ENCODE assay signal across 25 mouse cellular contexts in genomic region chr16:27683826-27684225, GRCm38 (mm10).
DNase-seq lines count a peak whose midpoint lies in the region; ATAC-seq and TF ChIP-seq lines count a peak whose summit lies in the region.
"Had no signal": no experiment of that assay in that cellular context is flagged by ENCODE, and none has a peak within 500 bp of the region (broad histone marks: within the 10 kb centered on the region; RNA-seq: fewer than 3 reads in every experiment).

No protein-coding gene starts in this region.

- no peak overlapping the region for H3K9ac ChIP-seq in neural tube, embryonic 15.5 days (replicated peaks)
- no peak overlapping the region for H3K9ac ChIP-seq in liver, embryonic 11.5 days (ENCODE audit: low read depth, low read length)
- H3K9ac ChIP-seq: embryonic facial prominence, embryonic 15.5 days; hindbrain, embryonic 14.5 days; intestine, embryonic 15.5 days; liver, embryonic 15.5 days; lung, embryonic 15.5 days had no signal

- no peaks in the 10 kb centered on the region for H3K36me3 ChIP-seq in neural tube, embryonic 15.5 days
- H3K36me3 ChIP-seq in liver, embryonic 11.5 days (ENCODE audit: control insufficient read depth, insufficient read depth, low read length), result no peaks in the 10 kb centered on the region
- H3K36me3 ChIP-seq: embryonic facial prominence, embryonic 15.5 days; heart, embryonic 10.5 days; intestine, embryonic 15.5 days; liver, embryonic 15.5 days; lung, embryonic 15.5 days had no signal

- DNase-seq in frontal cortex, postnatal 14 days (ENCODE audit: low spot score in 2 of 2), result no peak
- DNase-seq in left cerebral cortex, adult 2 months (ENCODE audit: extremely low spot score in 1 of 2, low spot score in 2 of 2), result no peak
- DNase-seq in left cerebral cortex, postnatal 4 days, result no peak
- peak; percentile 69 for DNase-seq in brain, adult 2 months (ENCODE audit: low read depth, low spot score)
- no peak for DNase-seq in kidney, postnatal 25 days
- DNase-seq in liver, embryonic 11.5 days (ENCODE audit: low spot score), result no peak
- DNase-seq: adrenal gland, postnatal 10 days; cerebellum, postnatal 36 days; embryo, embryonic 11 days; heart, postnatal 4 days; kidney, adult 8-10 months; kidney, postnatal 14 days; lung, postnatal 36 days; midbrain, embryonic 14.5 days had no signal

- H3K27ac ChIP-seq in left cerebral cortex, adult 2 months, result peak overlapping the region; percentile 51
- H3K27ac ChIP-seq in neural tube, embryonic 15.5 days (replicated peaks), result no peak overlapping the region
- H3K27ac ChIP-seq in liver, embryonic 11.5 days (ENCODE audit: low read depth, low read length), result no peak overlapping the region
- H3K27ac ChIP-seq: embryonic facial prominence, embryonic 15.5 days; heart, embryonic 10.5 days; hindbrain, embryonic 14.5 days; intestine, embryonic 15.5 days; liver, embryonic 15.5 days; lung, embryonic 15.5 days; stomach, postnatal 0 days had no signal

- ATAC-seq in frontal cortex, adult (ENCODE audit: low TSS enrichment), result peak; percentile 77
- peak; percentile 35; the same call in 1 of the 2 replicates for ATAC-seq in neural tube, embryonic 15.5 days (ENCODE audit: low FRiP score)
- no peak for ATAC-seq in liver, embryonic 11.5 days (replicated peaks; ENCODE audit: low FRiP score)
- ATAC-seq: forebrain, embryonic 14.5 days; intestine, embryonic 15.5 days had no signal

- H3K9me3 ChIP-seq in neural tube, embryonic 15.5 days (replicated peaks), result no peaks in the 10 kb centered on the region
- no peaks in the 10 kb centered on the region for H3K9me3 ChIP-seq in liver, embryonic 11.5 days (ENCODE audit: control insufficient read depth, low read length)
- H3K9me3 ChIP-seq: embryonic facial prominence, embryonic 15.5 days; heart, embryonic 10.5 days; intestine, embryonic 15.5 days; liver, embryonic 15.5 days; lung, embryonic 15.5 days; megakaryocyte, embryonic 14.5 days had no signal

- no peak overlapping the region for H3K4me2 ChIP-seq in neural tube, embryonic 15.5 days
- H3K4me2 ChIP-seq in liver, embryonic 11.5 days, result no peak overlapping the region
- H3K4me2 ChIP-seq: embryonic facial prominence, embryonic 15.5 days; hindbrain, embryonic 14.5 days; intestine, embryonic 15.5 days; liver, embryonic 15.5 days; lung, embryonic 15.5 days had no signal

- TF ChIP-seq CTCF in left cerebral cortex, adult 2 months (IDR thresholded peaks at IDR 0.05), result no peak

- WGBS in neural tube, embryonic 15.5 days, result 48% methylated on average over 3 of the region's 3 CpGs
- WGBS in liver, embryonic 11.5 days, result 70% methylated on average over 3 of the region's 3 CpGs

- H3K4me1 ChIP-seq in neural tube, embryonic 15.5 days, result 0 out of 2 replicates have a peak, but pooled peaks cover 4% of the 10 kb centered on the region
- no peaks in the 10 kb centered on the region for H3K4me1 ChIP-seq in liver, embryonic 11.5 days (replicated peaks; ENCODE audit: control insufficient read depth, insufficient read depth, low read length)
- H3K4me1 ChIP-seq: embryonic facial prominence, embryonic 15.5 days; heart, embryonic 10.5 days; intestine, embryonic 15.5 days; liver, embryonic 15.5 days; lung, embryonic 15.5 days; megakaryocyte, embryonic 14.5 days had no signal

- H3K4me3 ChIP-seq in left cerebral cortex, adult 2 months, result no peak overlapping the region
- no peak overlapping the region for H3K4me3 ChIP-seq in neural tube, embryonic 15.5 days (replicated peaks)
- H3K4me3 ChIP-seq in liver, embryonic 11.5 days (ENCODE audit: low read depth, low read length), result no peak overlapping the region
- H3K4me3 ChIP-seq: embryonic facial prominence, embryonic 15.5 days; heart, embryonic 10.5 days; intestine, embryonic 15.5 days; liver, embryonic 15.5 days; lung, embryonic 15.5 days; megakaryocyte, embryonic 14.5 days had no signal

- H3K27me3 ChIP-seq in neural tube, embryonic 15.5 days (replicated peaks), result no peaks in the 10 kb centered on the region
- no peaks in the 10 kb centered on the region for H3K27me3 ChIP-seq in liver, embryonic 11.5 days (replicated peaks; ENCODE audit: control insufficient read depth, insufficient read depth, low read length)
- H3K27me3 ChIP-seq: embryonic facial prominence, embryonic 15.5 days; intestine, embryonic 15.5 days; liver, embryonic 15.5 days; lung, embryonic 15.5 days; megakaryocyte, embryonic 14.5 days had no signal

- intact Hi-C loops in left cerebral cortex, adult 2 months (cut with DNase I), result no loop called here
- intact Hi-C loops in left cerebral cortex, postnatal 4 days (cut with DNase I), result no loop called here
